Mouse (Mus musculus): ENCODE measurements around the gene Ankrd6. TPM values are rescaled to one million over a fixed set of nuclear protein-coding genes. Genes with fewer than 3 reads are reported as not detected.
"Not testable (repeated sequence)": the region's sequence is repeated elsewhere in the genome, so short reads cannot be mapped to it uniquely, and the experiment has no call there.

Gene Ankrd6
- polyA plus RNA-seq, 1 experiment from 2014 or later: 3.0 TPM

DNA sequence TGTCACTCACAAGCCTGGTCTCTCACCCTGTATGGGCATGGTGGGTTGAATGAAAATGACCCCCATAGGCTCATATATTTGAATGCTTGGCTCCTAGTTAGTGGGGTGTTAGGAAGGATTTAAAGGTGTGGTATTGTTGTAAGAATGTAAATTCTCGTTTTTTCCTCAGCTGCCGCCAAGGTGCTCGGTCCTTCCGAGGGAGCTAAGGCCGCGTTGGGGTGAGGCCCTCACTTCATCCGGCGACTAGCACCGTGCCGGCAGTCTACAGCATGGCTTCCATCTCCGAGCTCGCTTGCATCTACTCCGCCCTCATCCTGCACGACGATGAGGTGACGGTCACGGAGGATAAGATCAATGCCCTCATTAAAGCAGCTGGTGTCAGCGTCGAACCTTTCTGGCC lies 14.0 kb upstream of the Ankrd6 start:
- not testable (repeated sequence) for H3K27me3 ChIP-seq (replicated peaks; ENCODE audit: control insufficient read depth, insufficient read depth, low read length); H3K4me2 ChIP-seq; H3K4me3 ChIP-seq (ENCODE audit: low read depth, low read length); H3K9ac ChIP-seq (ENCODE audit: low read depth, low read length); ATAC-seq (replicated peaks; ENCODE audit: low FRiP score); H3K9me3 ChIP-seq (ENCODE audit: control insufficient read depth, low read length); DNase-seq (ENCODE audit: low spot score); H3K36me3 ChIP-seq (ENCODE audit: control insufficient read depth, insufficient read depth, low read length); H3K4me1 ChIP-seq (replicated peaks; ENCODE audit: control insufficient read depth, insufficient read depth, low read length); H3K27ac ChIP-seq (ENCODE audit: low read depth, low read length)
- WGBS: 81% methylated on average over 19 of the region's 19 CpGs

GRCm38 (mm10) chr4:32961394-32961793 lies 10.8 kb upstream of the Ankrd6 start:
- Histone ChIP-seq H3K27ac (ENCODE audit: low read depth, low read length) (no peak overlapping the region), H3K27me3 (replicated peaks; ENCODE audit: control insufficient read depth, insufficient read depth, low read length) (no peaks in the 10 kb centered on the region), H3K9me3 (ENCODE audit: control insufficient read depth, low read length) (no peaks in the 10 kb centered on the region), H3K4me1 (replicated peaks; ENCODE audit: control insufficient read depth, insufficient read depth, low read length) (no peaks in the 10 kb centered on the region), H3K4me2 (no peak overlapping the region), H3K36me3 (ENCODE audit: control insufficient read depth, insufficient read depth, low read length) (no peaks in the 10 kb centered on the region), H3K9ac (ENCODE audit: low read depth, low read length) (no peak overlapping the region), H3K4me3 (ENCODE audit: low read depth, low read length) (no peak overlapping the region)
- DNase-seq (ENCODE audit: low spot score) (no peak), ATAC-seq (replicated peaks; ENCODE audit: low FRiP score) (no peak)
- WGBS: 83% methylated on average over 3 of the region's 3 CpGs

DNA sequence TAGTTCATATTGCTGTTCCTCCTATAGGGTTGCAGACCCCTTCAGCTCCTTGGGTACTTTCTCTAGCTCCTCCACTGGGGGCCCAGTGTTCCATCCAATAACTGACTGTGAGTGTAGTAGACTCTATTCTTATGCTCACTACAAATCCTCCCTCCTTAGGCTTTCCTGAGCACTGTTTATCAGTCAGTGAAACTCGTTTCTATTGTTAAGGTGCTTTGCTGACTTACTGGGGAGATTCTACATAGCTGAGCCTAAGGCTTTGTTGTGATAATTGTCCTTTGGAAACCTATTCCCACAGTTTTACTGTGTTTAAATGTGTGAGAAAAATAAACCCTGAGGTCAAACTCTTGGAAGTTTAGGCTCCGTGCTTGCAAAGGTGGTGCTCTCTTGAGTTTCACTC lies 5.8 kb upstream of the Ankrd6 start:
- no peak for DNase-seq (ENCODE audit: low spot score)
- ATAC-seq (replicated peaks; ENCODE audit: low FRiP score): no peak
- H3K4me3 ChIP-seq (ENCODE audit: low read depth, low read length): no peak overlapping the region
- no peaks in the 10 kb centered on the region for H3K36me3 ChIP-seq (ENCODE audit: control insufficient read depth, insufficient read depth, low read length)
- H3K9ac ChIP-seq (ENCODE audit: low read depth, low read length): no peak overlapping the region
- peaks cover 15% of the 10 kb centered on the region for H3K27me3 ChIP-seq (replicated peaks; ENCODE audit: control insufficient read depth, insufficient read depth, low read length)
- H3K4me1 ChIP-seq (replicated peaks; ENCODE audit: control insufficient read depth, insufficient read depth, low read length): peaks cover 4% of the 10 kb centered on the region
- 38% methylated on average over 2 of the region's 2 CpGs for WGBS
- H3K9me3 ChIP-seq (ENCODE audit: control insufficient read depth, low read length): no peaks in the 10 kb centered on the region
- H3K4me2 ChIP-seq: no peak overlapping the region
- no peak overlapping the region for H3K27ac ChIP-seq (ENCODE audit: low read depth, low read length)

GRCm38 (mm10) chr4:32952681-32953080 lies 2.0 kb upstream of the Ankrd6 start:
- H3K9ac ChIP-seq (ENCODE audit: low read depth, low read length): no peak overlapping the region
- no peak overlapping the region for H3K27ac ChIP-seq (ENCODE audit: low read depth, low read length)
- H3K4me1 ChIP-seq (replicated peaks; ENCODE audit: control insufficient read depth, insufficient read depth, low read length): peaks cover 11% of the 10 kb centered on the region
- 17% methylated on average over 7 of the region's 7 CpGs for WGBS
- ATAC-seq (replicated peaks; ENCODE audit: low FRiP score) (no peak), DNase-seq (ENCODE audit: low spot score) (no peak)
- peaks cover 40% of the 10 kb centered on the region for H3K27me3 ChIP-seq (replicated peaks; ENCODE audit: control insufficient read depth, insufficient read depth, low read length)
- no peaks in the 10 kb centered on the region for H3K9me3 ChIP-seq (ENCODE audit: control insufficient read depth, low read length)
- no peaks in the 10 kb centered on the region for H3K36me3 ChIP-seq (ENCODE audit: control insufficient read depth, insufficient read depth, low read length)
- no peak overlapping the region for H3K4me3 ChIP-seq (ENCODE audit: low read depth, low read length)
- H3K4me2 ChIP-seq: peak overlapping the region; percentile 100

DNA sequence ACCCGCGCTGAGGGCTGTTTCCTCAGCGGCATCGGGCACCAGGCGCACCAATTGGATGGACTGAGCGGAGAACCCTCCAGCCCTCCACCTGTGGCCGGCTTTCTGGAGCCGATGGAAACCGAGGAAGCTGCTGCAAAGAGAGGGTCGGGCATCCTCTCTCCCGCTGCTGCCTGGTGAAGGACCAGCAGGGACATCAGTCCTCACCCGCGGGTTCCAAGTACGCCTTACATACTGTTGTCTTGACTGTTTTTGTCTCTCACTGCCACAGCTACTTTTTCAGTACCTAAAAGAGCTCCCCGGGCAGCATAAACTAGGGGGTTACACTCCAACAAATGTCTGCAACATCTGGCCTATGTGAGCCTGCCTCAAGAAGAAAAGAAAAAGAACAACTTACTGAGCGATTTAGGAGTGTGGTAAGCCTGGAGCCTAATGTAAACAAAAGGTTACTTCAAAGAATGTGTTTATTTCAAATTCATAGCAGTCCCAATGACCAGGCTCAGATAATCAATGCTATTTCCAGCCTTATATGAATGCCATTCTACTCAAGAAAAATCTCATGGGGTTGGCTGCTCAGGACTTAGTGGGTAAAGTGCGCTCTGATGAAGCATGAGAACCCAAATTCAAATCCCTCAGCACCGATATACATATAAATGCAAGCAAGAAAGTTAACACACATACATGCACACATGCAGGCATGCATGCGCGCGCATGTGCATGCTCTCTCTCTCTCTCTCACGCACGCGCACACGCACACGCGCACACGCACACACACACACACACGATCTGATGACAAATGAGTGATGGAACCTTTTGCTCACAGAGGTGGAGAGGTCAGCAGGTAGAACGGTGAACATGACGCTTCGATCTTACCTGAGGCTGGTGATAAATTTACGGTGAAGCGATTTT lies 647 bp upstream of the Ankrd6 start:
- H3K27ac ChIP-seq (ENCODE audit: low read depth, low read length): no peak overlapping the region
- 6% methylated on average over 34 of the region's 34 CpGs for WGBS

GRCm38 (mm10) chr4:32948696-32949095 lies 1.9 kb downstream of the Ankrd6 start:
- H3K9ac ChIP-seq (ENCODE audit: low read depth, low read length): no peak overlapping the region

More for the DNA sequence above, 647 bp upstream of the Ankrd6 start:
- no peaks in the 10 kb centered on the region for H3K9me3 ChIP-seq (ENCODE audit: control insufficient read depth, low read length)
- H3K9ac ChIP-seq (ENCODE audit: low read depth, low read length): peak overlapping the region; percentile 64; the same call in 1 of the 2 replicates
- ATAC-seq (replicated peaks; ENCODE audit: low FRiP score) (peak; percentile 40; the same call in 1 of the 2 replicates), DNase-seq (ENCODE audit: low spot score) (no peak)
- peaks cover 40% of the 10 kb centered on the region for H3K27me3 ChIP-seq (replicated peaks; ENCODE audit: control insufficient read depth, insufficient read depth, low read length)
- H3K36me3 ChIP-seq (ENCODE audit: control insufficient read depth, insufficient read depth, low read length): no peaks in the 10 kb centered on the region
- H3K4me1 ChIP-seq (replicated peaks; ENCODE audit: control insufficient read depth, insufficient read depth, low read length): peaks cover 11% of the 10 kb centered on the region
- H3K4me3 ChIP-seq (ENCODE audit: low read depth, low read length): peak overlapping the region; percentile 76
- peak overlapping the region; percentile 100 for H3K4me2 ChIP-seq

DNA sequence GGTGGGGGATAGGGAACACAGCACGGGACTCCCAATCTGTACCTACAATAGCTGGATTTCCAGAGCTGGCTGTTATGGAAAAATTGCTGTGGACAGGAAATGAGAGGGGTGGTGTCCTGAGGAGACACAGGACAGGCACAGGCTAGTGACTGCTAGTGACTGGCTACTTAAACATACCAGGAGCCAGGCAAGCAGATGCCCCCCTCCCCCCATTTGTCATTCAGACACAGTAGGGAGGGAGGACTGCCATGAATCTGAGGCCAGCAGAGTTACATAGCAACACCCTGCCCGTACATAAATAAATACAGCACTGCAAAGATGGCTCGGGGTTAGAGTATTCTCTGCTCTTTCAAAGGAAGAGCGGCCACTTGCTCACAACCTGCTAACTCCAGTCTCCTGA lies 3.0 kb downstream of the Ankrd6 start:
- 40% methylated on average over 4 of the region's 4 CpGs for WGBS
- Histone ChIP-seq H3K9ac (ENCODE audit: low read depth, low read length) (no peak overlapping the region), H3K4me2 (no peak overlapping the region), H3K27me3 (replicated peaks; ENCODE audit: control insufficient read depth, insufficient read depth, low read length) (peaks cover 36% of the 10 kb centered on the region), H3K4me3 (ENCODE audit: low read depth, low read length) (no peak overlapping the region), H3K9me3 (ENCODE audit: control insufficient read depth, low read length) (no peaks in the 10 kb centered on the region), H3K4me1 (replicated peaks; ENCODE audit: control insufficient read depth, insufficient read depth, low read length) (peaks cover 11% of the 10 kb centered on the region), H3K36me3 (ENCODE audit: control insufficient read depth, insufficient read depth, low read length) (no peaks in the 10 kb centered on the region), H3K27ac (ENCODE audit: low read depth, low read length) (no peak overlapping the region)
- DNase-seq (ENCODE audit: low spot score) (no peak), ATAC-seq (replicated peaks; ENCODE audit: low FRiP score) (no peak)

More at GRCm38 (mm10) chr4:32948696-32949095, 1.9 kb downstream of the Ankrd6 start:
- Histone ChIP-seq H3K4me2 (no peak overlapping the region), H3K27ac (ENCODE audit: low read depth, low read length) (no peak overlapping the region), H3K4me3 (ENCODE audit: low read depth, low read length) (no peak overlapping the region), H3K36me3 (ENCODE audit: control insufficient read depth, insufficient read depth, low read length) (no peaks in the 10 kb centered on the region), H3K9me3 (ENCODE audit: control insufficient read depth, low read length) (no peaks in the 10 kb centered on the region), H3K27me3 (replicated peaks; ENCODE audit: control insufficient read depth, insufficient read depth, low read length) (peaks cover 40% of the 10 kb centered on the region), H3K4me1 (replicated peaks; ENCODE audit: control insufficient read depth, insufficient read depth, low read length) (peaks cover 11% of the 10 kb centered on the region)
- ATAC-seq (replicated peaks; ENCODE audit: low FRiP score): no peak
- no peak for DNase-seq (ENCODE audit: low spot score)
- WGBS: 45% methylated on average over 10 of the region's 10 CpGs

GRCm38 (mm10) chr4:32940984-32941383 lies 9.7 kb downstream of the Ankrd6 start:
- no peak overlapping the region for H3K4me2 ChIP-seq
- ATAC-seq (replicated peaks; ENCODE audit: low FRiP score) (no peak), DNase-seq (ENCODE audit: low spot score) (no peak)
- no peaks in the 10 kb centered on the region for H3K9me3 ChIP-seq (ENCODE audit: control insufficient read depth, low read length)
- H3K4me3 ChIP-seq (ENCODE audit: low read depth, low read length): no peak overlapping the region
- H3K4me1 ChIP-seq (replicated peaks; ENCODE audit: control insufficient read depth, insufficient read depth, low read length): peaks cover 4% of the 10 kb centered on the region; the same call in 1 of the 2 replicates
- H3K27ac ChIP-seq (ENCODE audit: low read depth, low read length): no peak overlapping the region
- no peak overlapping the region for H3K9ac ChIP-seq (ENCODE audit: low read depth, low read length)
- no peaks in the 10 kb centered on the region for H3K36me3 ChIP-seq (ENCODE audit: control insufficient read depth, insufficient read depth, low read length)
- H3K27me3 ChIP-seq (replicated peaks; ENCODE audit: control insufficient read depth, insufficient read depth, low read length): no peaks in the 10 kb centered on the region
- WGBS: 67% methylated on average over 4 of the region's 4 CpGs

GRCm38 (mm10) chr4:32939964-32940363 lies 10.7 kb downstream of the Ankrd6 start:
- no peak overlapping the region for H3K27ac ChIP-seq (ENCODE audit: low read depth, low read length)
- 69% methylated on average over 5 of the region's 5 CpGs for WGBS
- no peak overlapping the region for H3K4me3 ChIP-seq (ENCODE audit: low read depth, low read length)
- H3K9me3 ChIP-seq (ENCODE audit: control insufficient read depth, low read length): no peaks in the 10 kb centered on the region
- no peaks in the 10 kb centered on the region for H3K36me3 ChIP-seq (ENCODE audit: control insufficient read depth, insufficient read depth, low read length)
- no peaks in the 10 kb centered on the region for H3K27me3 ChIP-seq (replicated peaks; ENCODE audit: control insufficient read depth, insufficient read depth, low read length)
- ATAC-seq (replicated peaks; ENCODE audit: low FRiP score): no peak
- no peak for DNase-seq (ENCODE audit: low spot score)
- H3K4me1 ChIP-seq (replicated peaks; ENCODE audit: control insufficient read depth, insufficient read depth, low read length): peaks cover 4% of the 10 kb centered on the region; the same call in 1 of the 2 replicates
- no peak overlapping the region for H3K9ac ChIP-seq (ENCODE audit: low read depth, low read length)
- H3K4me2 ChIP-seq: no peak overlapping the region

All from liver, embryonic 11.5 days (tissue).